Mouse (Mus musculus) frontal cortex, postnatal 14 days (tissue): Measurements from ENCODE around the gene Kif26a.
A peak's percentile ranks its signal among the peaks of the same experiment; 100 is the strongest.

Experiments used
- DNase-seq, 2 experiments: peaks; one replicate each; pipeline ENCODE4 v3.0.0; 2022; ENCODE audit warnings: low spot score in 2 of 2

The Kif26a gene

GRCm38 (mm10) chr12:112145875-112146651 lies at the start of gene Kif26a:
Kif26a (plus strand) TSS chr12:112146208.
- DNase-seq: peak; percentile 46 to 50

GRCm38 (mm10) chr12:112096733-112097117 lies 49.3 kb upstream of the Kif26a start:
- DNase-seq: no peak

GRCm38 (mm10) chr12:112100106-112100505 lies 45.9 kb upstream of the Kif26a start:
- DNase-seq: no peak

- DNase-seq: no peak
Measured at GRCm38 (mm10) chr12:112101045-112101444, 45.0 kb upstream of the Kif26a start.

- DNase-seq: no peak
Measured at GRCm38 (mm10) chr12:112103179-112103578, 42.8 kb upstream of the Kif26a start.

- no peak for DNase-seq
Measured at GRCm38 (mm10) chr12:112104890-112105289, 41.1 kb upstream of the Kif26a start.

GRCm38 (mm10) chr12:112106541-112106971 lies 39.5 kb upstream of the Kif26a start, which contains the start of gene Aspg:
Aspg (plus strand) TSS chr12:112106679.
- DNase-seq: no peak

- no peak for DNase-seq
Measured at GRCm38 (mm10) chr12:112107685-112108084, 38.3 kb upstream of the Kif26a start.

GRCm38 (mm10) chr12:112108696-112109445 lies 37.1 kb upstream of the Kif26a start:
- DNase-seq: no peak

- DNase-seq: no peak
Measured at GRCm38 (mm10) chr12:112109701-112110100, 36.3 kb upstream of the Kif26a start.

GRCm38 (mm10) chr12:112111323-112111722 lies 34.7 kb upstream of the Kif26a start:
- DNase-seq: no peak

- no peak for DNase-seq
Measured at GRCm38 (mm10) chr12:112112235-112112634, 33.8 kb upstream of the Kif26a start.

- DNase-seq: no peak
Measured at GRCm38 (mm10) chr12:112112686-112113396, 33.2 kb upstream of the Kif26a start.

- DNase-seq: peak; percentile 61 to 82
Measured at GRCm38 (mm10) chr12:112113710-112114109, 32.3 kb upstream of the Kif26a start.

GRCm38 (mm10) chr12:112117006-112117405 lies 29.0 kb upstream of the Kif26a start:
- DNase-seq: no peak

GRCm38 (mm10) chr12:112117649-112118048 lies 28.4 kb upstream of the Kif26a start:
- peak in 1 of 2 experiments; percentile 33 for DNase-seq

- DNase-seq: no peak
Measured at GRCm38 (mm10) chr12:112121188-112121587, 24.8 kb upstream of the Kif26a start.

GRCm38 (mm10) chr12:112125903-112126302 lies 20.1 kb upstream of the Kif26a start:
- no peak for DNase-seq

- DNase-seq: no peak
Measured at GRCm38 (mm10) chr12:112126931-112127635, 18.9 kb upstream of the Kif26a start.

- no peak for DNase-seq
Measured at GRCm38 (mm10) chr12:112128526-112128925, 17.5 kb upstream of the Kif26a start.

- no peak for DNase-seq
Measured at GRCm38 (mm10) chr12:112129300-112129856, 16.6 kb upstream of the Kif26a start.
